Mouse (Mus musculus): ENCODE measurements at regions not wholly inside any gene's neighbourhood (a gene's known extent, or its start where the extent isn't known, plus 50 kb on each side); places are given as distances from the start of the nearest gene placed in this dataset.

DNA sequence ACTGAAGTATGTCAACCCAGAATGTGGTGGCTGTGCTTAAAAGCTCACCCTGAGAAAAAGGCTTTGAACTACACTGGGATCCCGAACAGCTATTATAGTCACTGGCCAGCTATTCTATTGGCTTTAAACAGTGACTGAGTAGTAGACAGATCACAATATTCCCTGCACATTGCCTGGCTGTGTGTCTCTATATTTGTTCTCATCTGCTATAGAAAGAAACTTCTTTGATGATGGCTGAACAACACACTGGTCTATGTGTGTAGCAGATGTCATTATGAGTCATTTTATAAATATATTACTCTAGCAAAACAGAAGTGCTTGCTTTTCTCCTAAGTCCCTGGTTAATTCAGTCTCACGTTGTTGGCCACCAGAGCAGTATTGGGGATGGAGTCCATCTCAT, 152.1 kb upstream of the Slco6d1 start:
- 78% methylated on average over 2 of the region's 2 CpGs for WGBS
- no peak overlapping the region for H3K27ac ChIP-seq
- no peak overlapping the region for H3K4me2 ChIP-seq (replicated peaks)
- H3K4me1 ChIP-seq: no peaks in the 10 kb centered on the region
- no peak overlapping the region for H3K4me3 ChIP-seq
- no peaks in the 10 kb centered on the region for H3K9me3 ChIP-seq (replicated peaks)
- H3K27me3 ChIP-seq: no peaks in the 10 kb centered on the region
- ATAC-seq (ENCODE audit: low FRiP score): no peak
- H3K36me3 ChIP-seq: no peaks in the 10 kb centered on the region
- H3K9ac ChIP-seq: no peak overlapping the region

DNA sequence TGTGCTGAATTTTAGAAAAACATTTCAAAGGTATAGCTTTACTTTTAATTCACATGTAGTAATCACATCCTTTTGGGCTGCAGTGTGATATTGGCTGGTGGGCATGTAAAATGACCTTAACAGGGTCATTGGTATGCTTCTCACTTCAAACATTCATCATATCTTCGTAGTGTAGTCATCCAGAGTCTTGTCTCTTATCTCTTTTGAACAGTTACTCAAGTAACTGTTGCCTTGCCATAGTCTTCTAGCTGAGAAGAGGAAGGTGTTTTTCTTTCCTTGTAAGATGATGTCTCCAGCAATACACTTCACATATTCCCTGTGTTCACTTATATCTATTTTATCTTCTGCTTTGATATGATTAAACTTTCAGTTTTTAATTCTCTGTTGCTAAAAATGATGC, 150.7 kb upstream of the Slco6d1 start:
- Histone ChIP-seq H3K36me3 (no peaks in the 10 kb centered on the region), H3K4me1 (no peaks in the 10 kb centered on the region), H3K9me3 (replicated peaks) (no peaks in the 10 kb centered on the region), H3K4me3 (no peak overlapping the region), H3K9ac (no peak overlapping the region), H3K27me3 (no peaks in the 10 kb centered on the region), H3K4me2 (replicated peaks) (no peak overlapping the region), H3K27ac (no peak overlapping the region)
- 65% methylated on average over 1 of the region's 1 CpGs for WGBS
- no peak for ATAC-seq (ENCODE audit: low FRiP score)

DNA sequence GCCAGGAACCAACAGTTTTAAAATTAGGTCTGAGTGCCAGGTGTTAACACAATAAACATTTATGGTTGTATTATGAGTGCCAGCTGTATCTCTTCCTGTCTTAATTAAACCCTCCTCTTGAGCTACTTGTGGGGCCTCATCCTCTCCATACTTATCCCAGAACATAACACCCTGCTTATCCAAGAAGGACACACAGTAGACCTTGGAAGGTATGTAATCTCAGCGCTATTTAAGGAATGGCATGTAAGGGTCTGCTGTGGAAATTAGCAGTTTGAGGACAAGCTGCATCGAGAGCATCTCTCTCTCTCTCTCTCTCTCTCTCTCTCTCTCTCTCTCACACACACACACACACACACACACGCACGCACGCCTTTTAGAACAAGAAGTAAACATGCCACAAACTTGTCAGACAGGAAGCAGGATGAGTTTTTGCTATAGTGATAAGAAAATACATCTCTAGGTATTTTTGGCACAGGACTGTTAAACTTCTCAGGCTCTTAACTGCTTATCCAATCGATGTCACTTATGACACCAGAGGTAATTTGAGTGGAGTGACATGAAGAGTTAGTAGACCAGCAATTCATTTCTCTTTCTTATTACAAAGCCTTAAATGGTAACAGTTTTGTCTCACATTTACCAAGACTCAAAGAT, 146.8 kb upstream of the Slco6d1 start:
- no peak overlapping the region for H3K9ac ChIP-seq
- no peaks in the 10 kb centered on the region for H3K4me1 ChIP-seq
- H3K36me3 ChIP-seq: no peaks in the 10 kb centered on the region
- WGBS: 82% methylated on average over 6 of the region's 6 CpGs
- H3K27ac ChIP-seq: no peak overlapping the region
- H3K27me3 ChIP-seq: no peaks in the 10 kb centered on the region
- ATAC-seq (ENCODE audit: low FRiP score): no peak
- no peak overlapping the region for H3K4me2 ChIP-seq (replicated peaks)
- H3K9me3 ChIP-seq (replicated peaks): no peaks in the 10 kb centered on the region
- H3K4me3 ChIP-seq: no peak overlapping the region

DNA sequence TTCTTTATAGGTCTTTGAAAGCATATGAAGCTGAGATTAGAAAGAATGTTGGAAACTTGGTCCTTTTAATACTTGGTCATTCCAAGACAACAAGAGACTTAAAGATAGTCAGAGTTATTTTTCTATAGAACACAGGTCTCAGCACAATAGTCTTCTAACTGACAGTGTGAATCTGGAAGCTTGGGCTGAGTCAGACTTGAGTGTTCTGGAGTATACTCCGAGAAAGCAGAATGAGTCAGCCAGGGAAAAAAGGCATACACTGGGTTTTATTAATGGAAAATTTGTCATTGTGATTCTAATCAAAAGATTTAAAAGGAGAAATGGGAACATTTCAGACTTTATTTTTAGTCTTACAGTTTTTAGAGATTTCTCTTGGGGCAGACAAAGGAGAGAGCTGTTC, 145.4 kb upstream of the Slco6d1 start:
- WGBS: 90% methylated on average over 1 of the region's 1 CpGs

DNA sequence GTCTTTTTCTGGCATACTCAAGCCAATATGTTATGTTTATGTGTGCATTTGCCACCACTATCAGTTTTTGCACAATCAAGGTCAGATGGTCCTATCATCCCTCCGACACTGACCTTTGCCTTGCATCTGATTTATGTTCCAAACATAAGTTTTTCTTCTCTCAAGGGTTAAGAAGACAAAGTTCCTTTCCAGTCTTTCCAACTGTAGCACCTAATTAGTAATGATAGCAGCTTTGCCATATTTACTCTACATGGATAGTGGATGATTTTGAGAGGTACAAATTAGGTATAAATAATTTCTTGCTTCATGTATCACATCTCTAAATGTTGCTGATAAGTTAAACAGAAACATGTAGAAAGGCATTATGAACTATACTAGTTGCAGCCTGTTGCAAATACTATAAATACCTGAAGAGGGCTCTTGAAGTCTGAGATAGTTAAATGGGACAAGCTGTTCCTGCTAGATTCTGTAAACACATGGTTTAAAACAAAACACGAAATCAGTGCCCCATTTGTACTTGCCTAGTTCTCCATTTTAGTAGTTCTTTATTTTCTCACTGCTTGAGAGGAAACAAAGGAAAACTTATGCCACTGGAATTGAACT, 141.4 kb upstream of the Slco6d1 start:
- H3K9me3 ChIP-seq (replicated peaks): no peaks in the 10 kb centered on the region
- WGBS: 84% methylated on average over 2 of the region's 2 CpGs
- no peak for ATAC-seq (ENCODE audit: low FRiP score)
- no peaks in the 10 kb centered on the region for H3K36me3 ChIP-seq
- H3K4me2 ChIP-seq (replicated peaks): no peak overlapping the region
- no peak overlapping the region for H3K27ac ChIP-seq
- no peaks in the 10 kb centered on the region for H3K4me1 ChIP-seq
- H3K9ac ChIP-seq: no peak overlapping the region
- H3K27me3 ChIP-seq: no peaks in the 10 kb centered on the region
- H3K4me3 ChIP-seq: no peak overlapping the region

More for the DNA sequence above, 145.4 kb upstream of the Slco6d1 start:
- Histone ChIP-seq H3K36me3 (no peaks in the 10 kb centered on the region), H3K4me3 (no peak overlapping the region), H3K4me2 (replicated peaks) (no peak overlapping the region), H3K27me3 (no peaks in the 10 kb centered on the region), H3K9me3 (replicated peaks) (no peaks in the 10 kb centered on the region), H3K4me1 (no peaks in the 10 kb centered on the region), H3K27ac (no peak overlapping the region), H3K9ac (no peak overlapping the region)
- ATAC-seq (ENCODE audit: low FRiP score): no peak

DNA sequence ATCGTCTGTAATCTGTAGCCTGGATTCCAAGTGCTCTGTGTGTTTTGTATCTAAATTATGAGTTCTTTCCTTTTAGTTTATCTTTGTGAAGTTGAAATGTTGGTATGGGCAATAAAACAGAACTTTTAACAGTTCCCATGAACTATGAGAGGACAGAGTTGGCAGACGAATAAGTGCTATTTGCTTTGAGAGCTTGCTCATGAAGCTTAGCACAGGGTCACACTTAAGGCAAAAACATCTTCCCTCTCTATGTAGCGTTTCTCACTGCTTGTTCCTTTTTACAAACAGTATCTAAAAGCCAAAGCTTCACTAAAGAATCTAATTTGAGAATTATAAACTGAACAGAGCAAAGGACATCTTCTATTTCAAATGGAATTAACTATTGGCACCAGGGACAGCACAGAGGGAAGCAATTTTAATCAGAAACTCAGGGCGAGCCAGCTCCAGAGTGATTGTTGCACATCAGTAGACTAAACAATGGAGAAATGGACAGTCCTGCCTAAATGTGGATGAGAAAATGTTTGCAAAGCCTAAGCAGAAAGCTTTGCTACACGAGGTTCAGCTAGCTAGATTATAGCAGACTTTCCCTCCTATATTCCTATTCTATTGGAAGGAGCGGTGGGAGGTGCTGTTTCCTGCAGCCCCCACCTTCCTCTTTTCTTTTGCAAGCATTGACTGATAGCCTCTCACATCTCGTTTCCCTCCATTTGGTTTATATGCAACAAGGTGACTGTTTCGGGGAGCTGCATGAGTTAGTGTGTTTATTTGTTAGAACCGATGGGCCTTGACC, 140.5 kb upstream of the Slco6d1 start:
- Histone ChIP-seq H3K4me1 (no peaks in the 10 kb centered on the region), H3K4me3 (no peak overlapping the region), H3K9ac (no peak overlapping the region), H3K4me2 (replicated peaks) (no peak overlapping the region), H3K36me3 (no peaks in the 10 kb centered on the region), H3K27ac (0 out of 2 replicates have a peak overlapping the region, but pooled peaks have one; percentile 19), H3K9me3 (replicated peaks) (no peaks in the 10 kb centered on the region), H3K27me3 (no peaks in the 10 kb centered on the region)
- WGBS: 81% methylated on average over 9 of the region's 9 CpGs
- no peak for ATAC-seq (ENCODE audit: low FRiP score)

DNA sequence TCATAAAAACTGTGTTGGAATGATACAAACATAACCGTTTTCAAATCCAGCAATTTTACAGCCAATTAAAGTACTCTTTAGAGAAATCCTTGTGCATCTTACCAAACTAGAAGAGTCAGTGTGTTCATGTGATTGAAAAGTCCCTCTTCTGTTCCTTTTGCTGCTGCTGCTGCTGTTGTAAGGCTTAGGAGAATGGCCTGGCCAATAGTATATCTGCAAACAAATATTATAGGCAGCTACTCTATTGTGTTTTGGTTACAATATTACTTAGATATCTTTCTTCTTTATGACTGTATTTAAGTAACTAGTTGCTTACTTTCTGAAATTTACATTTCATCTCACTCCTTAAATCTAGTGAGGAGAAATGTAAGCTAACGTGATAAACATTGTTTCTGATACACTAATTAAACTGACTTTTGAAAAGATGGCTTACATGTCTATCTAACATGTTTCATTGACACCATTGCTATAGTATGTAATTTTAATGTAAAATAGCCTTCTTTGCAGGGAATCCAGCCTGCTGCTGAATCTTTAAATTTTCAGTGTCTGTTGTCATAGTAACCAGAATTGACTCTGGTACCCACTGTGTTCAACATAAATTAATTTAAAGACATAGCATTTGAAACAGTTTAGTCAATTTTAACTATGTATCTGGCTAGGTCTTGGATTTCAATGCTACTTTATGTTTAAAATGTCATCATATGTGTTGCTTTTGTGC, 139.7 kb upstream of the Slco6d1 start:
- H3K4me1 ChIP-seq: no peaks in the 10 kb centered on the region
- H3K36me3 ChIP-seq: no peaks in the 10 kb centered on the region
- no peaks in the 10 kb centered on the region for H3K27me3 ChIP-seq
- H3K9me3 ChIP-seq (replicated peaks): no peaks in the 10 kb centered on the region
- peak; percentile 48; the same call in 1 of the 2 replicates for ATAC-seq (ENCODE audit: low FRiP score)
- no peak overlapping the region for H3K4me2 ChIP-seq (replicated peaks)
- WGBS: 81% methylated on average over 2 of the region's 2 CpGs
- H3K4me3 ChIP-seq: no peak overlapping the region
- H3K27ac ChIP-seq: no peak overlapping the region
- H3K9ac ChIP-seq: no peak overlapping the region

DNA sequence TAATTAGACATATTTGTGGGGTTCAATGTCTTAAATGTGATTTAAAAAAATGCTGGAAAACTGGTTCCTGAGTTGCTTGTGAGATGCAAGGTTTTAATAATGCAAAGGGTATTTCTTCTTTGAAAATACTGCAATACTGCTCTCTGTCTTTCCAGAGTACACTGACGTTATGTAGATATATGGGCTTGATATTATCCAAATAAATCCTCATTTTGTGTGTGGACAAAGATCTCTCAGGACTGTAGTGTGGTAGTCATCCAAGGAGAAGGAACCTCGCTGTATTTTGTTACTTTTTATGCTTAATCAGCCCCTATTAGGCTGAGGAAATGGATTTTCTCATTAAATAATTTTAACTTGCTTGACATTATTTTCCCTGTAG, 139.2 kb upstream of the Slco6d1 start:
- Histone ChIP-seq H3K4me2 (replicated peaks) (no peak overlapping the region), H3K4me1 (no peaks in the 10 kb centered on the region), H3K27me3 (no peaks in the 10 kb centered on the region), H3K36me3 (no peaks in the 10 kb centered on the region), H3K27ac (no peak overlapping the region), H3K9ac (no peak overlapping the region), H3K4me3 (no peak overlapping the region), H3K9me3 (replicated peaks) (no peaks in the 10 kb centered on the region)
- WGBS: 78% methylated on average over 2 of the region's 2 CpGs
- no peak for ATAC-seq (ENCODE audit: low FRiP score)

DNA sequence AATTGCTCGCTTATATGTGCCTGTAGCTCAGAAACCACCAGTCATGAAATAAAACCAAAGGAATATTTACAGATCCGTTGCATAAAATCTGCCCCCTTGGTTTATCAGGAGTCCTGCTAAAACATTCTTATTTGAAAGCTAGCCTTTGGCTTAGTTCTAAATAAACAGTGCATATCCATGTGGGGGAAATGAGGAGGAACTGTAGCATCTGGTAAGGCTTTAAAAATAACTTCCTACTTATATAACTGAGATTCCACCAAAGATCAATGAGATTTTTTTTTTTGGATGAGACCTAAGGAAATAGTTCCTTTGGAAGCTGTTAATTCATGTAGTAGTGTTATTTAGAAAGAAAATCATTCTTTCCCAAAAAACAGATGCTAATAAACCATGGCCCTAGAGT, 117.8 kb upstream of the Slco6d1 start:
- H3K27me3 ChIP-seq: no peaks in the 10 kb centered on the region
- H3K4me1 ChIP-seq: no peaks in the 10 kb centered on the region
- no peaks in the 10 kb centered on the region for H3K9me3 ChIP-seq (replicated peaks)
- no peaks in the 10 kb centered on the region for H3K36me3 ChIP-seq
- H3K27ac ChIP-seq: no peak overlapping the region
- H3K4me3 ChIP-seq: no peak overlapping the region
- H3K4me2 ChIP-seq (replicated peaks): no peak overlapping the region
- 85% methylated on average over 2 of the region's 2 CpGs for WGBS
- no peak for ATAC-seq (ENCODE audit: low FRiP score)
- no peak overlapping the region for H3K9ac ChIP-seq

DNA sequence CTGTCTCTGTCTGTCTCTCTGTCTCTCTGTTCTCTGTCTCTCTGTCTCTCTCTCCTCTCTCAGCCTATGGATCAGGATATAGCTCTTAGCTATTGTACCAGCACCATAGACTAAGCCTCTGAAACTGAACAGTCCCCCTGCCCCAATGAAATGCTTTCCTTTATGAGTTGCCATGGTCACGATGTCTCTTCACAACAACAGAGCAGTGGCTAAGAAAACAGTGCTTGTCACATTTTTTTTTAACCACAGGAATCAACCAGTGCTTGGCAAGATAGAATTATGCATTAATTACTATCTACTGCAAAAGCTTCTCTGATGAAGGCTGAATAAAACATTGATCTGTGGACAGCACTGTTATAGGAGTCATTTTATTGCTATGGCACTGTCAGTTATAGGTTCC, 114.6 kb upstream of the Slco6d1 start:
- Histone ChIP-seq H3K36me3 (no peaks in the 10 kb centered on the region), H3K4me3 (no peak overlapping the region), H3K9ac (no peak overlapping the region), H3K27me3 (no peaks in the 10 kb centered on the region), H3K27ac (no peak overlapping the region), H3K9me3 (replicated peaks) (no peaks in the 10 kb centered on the region), H3K4me1 (no peaks in the 10 kb centered on the region), H3K4me2 (replicated peaks) (no peak overlapping the region)
- 89% methylated on average over 1 of the region's 1 CpGs for WGBS
- no peak for ATAC-seq (ENCODE audit: low FRiP score)

DNA sequence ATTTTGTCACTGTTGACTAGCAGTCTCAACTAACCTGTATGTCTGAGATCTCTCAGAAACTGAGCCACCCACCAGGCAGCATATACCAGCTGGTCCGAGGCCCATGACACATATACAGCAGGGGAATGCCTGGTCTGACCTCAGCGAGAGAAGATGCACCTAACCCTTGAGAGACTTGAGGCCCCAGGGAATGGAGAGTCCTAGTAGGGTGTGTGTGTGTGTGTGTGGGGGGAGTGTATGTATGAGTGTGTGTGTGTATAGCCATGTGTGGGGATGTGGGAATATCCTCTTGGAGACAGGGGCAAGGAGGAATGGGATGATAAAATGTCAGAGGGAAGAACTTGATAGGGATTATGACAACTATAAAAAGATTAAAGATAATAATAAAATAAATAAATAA, 113.4 kb upstream of the Slco6d1 start:
- H3K4me2 ChIP-seq (replicated peaks): no peak overlapping the region
- H3K9ac ChIP-seq: no peak overlapping the region
- no peaks in the 10 kb centered on the region for H3K9me3 ChIP-seq (replicated peaks)
- no peak for ATAC-seq (ENCODE audit: low FRiP score)
- no peak overlapping the region for H3K27ac ChIP-seq
- no peaks in the 10 kb centered on the region for H3K36me3 ChIP-seq
- WGBS: 89% methylated on average over 2 of the region's 2 CpGs
- H3K4me3 ChIP-seq: no peak overlapping the region
- no peaks in the 10 kb centered on the region for H3K27me3 ChIP-seq
- H3K4me1 ChIP-seq: no peaks in the 10 kb centered on the region

DNA sequence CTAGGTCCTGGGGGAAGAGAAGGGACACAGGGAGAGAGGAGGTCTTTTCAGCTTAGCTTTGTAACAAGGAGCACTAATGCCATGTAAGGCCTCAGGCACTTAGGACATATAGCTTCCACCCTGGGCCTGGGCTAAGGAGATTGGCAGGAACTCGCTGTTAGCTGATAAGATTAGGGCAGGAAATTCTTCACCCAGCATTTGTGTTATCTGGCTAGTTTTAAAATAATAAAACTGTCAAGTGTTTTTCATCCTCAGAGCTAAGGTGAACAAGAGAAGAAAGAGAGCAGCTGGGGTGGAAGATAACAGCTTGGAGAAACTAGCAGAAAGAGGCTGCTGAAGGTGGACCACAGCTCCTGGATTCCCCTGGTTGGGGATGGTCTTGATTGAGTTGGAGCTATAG, 111.0 kb upstream of the Slco6d1 start:
- no peaks in the 10 kb centered on the region for H3K9me3 ChIP-seq (replicated peaks)
- H3K27ac ChIP-seq: no peak overlapping the region
- H3K9ac ChIP-seq: no peak overlapping the region
- no peak for ATAC-seq (ENCODE audit: low FRiP score)
- H3K4me1 ChIP-seq: no peaks in the 10 kb centered on the region
- 81% methylated on average over 1 of the region's 1 CpGs for WGBS
- H3K27me3 ChIP-seq: no peaks in the 10 kb centered on the region
- H3K4me3 ChIP-seq: no peak overlapping the region
- H3K4me2 ChIP-seq (replicated peaks): no peak overlapping the region
- no peaks in the 10 kb centered on the region for H3K36me3 ChIP-seq

Data from hindbrain, embryonic 12.5 days (tissue).